Mouse (Mus musculus): ENCODE data around the gene Zmiz1. TPM values are rescaled to one million over a fixed set of nuclear protein-coding genes. Genes with fewer than 3 reads are reported as not detected.

Gene Zmiz1
- total and polyA plus RNA-seq, 3 experiments = 3.7 to 45.8 (median 11.1) TPM

- Histone ChIP-seq H3K4me3 (replicated peaks in 1 of 3; ENCODE audit: low read depth in 2 of 3, low read length in 2 of 3, poor library complexity in 1 of 3) (no peak overlapping the region), H3K4me2 (ENCODE audit: insufficient read depth, low read depth, poor library complexity, severe bottlenecking) (no peak overlapping the region), H3K79me2 (replicated peaks; ENCODE audit: control insufficient read depth, extremely low read depth, insufficient read depth, poor library complexity, severe bottlenecking) (no peaks in the 10 kb centered on the region), H3K4me1 (ENCODE audit: control insufficient read depth in 1 of 2, insufficient read depth in 2 of 2) (no peaks in the 10 kb centered on the region), H3K36me3 (replicated peaks in 1 of 2; ENCODE audit: control insufficient read depth in 1 of 2, insufficient read depth in 1 of 2, low read length in 1 of 2) (no peaks in the 10 kb centered on the region), H3K9ac (ENCODE audit: insufficient read depth, low read depth) (no peak overlapping the region), H3K9me3 (replicated peaks; ENCODE audit: low read length) (no peaks in the 10 kb centered on the region), H3K27ac (ENCODE audit: insufficient read depth, low read depth) (no peak overlapping the region), H3K27me3 (replicated peaks) (no peaks in the 10 kb centered on the region)
- dilution Hi-C loops (cut with MboI; ENCODE audit: extremely low pct_ligation_motif_present, extremely low pct_unique_long_range_greater_than_20kb, low sequenced_read_pairs) (no loop called here), in situ Hi-C loops (cut with MboI; ENCODE audit: low pct_ligation_motif_present, low pct_unique_long_range_greater_than_20kb, low sequenced_read_pairs) (no loop called here)
- no peak for TF ChIP-seq ETS1 (conservative IDR thresholded peaks at IDR 0.05; ENCODE audit: low read depth, low read length)
- TF ChIP-seq ZKSCAN1 (IDR thresholded peaks at IDR 0.05; ENCODE audit: borderline replicate concordance, low read depth, low read length) = no peak
- no peak for TF ChIP-seq EP300 (IDR thresholded peaks at IDR 0.05; ENCODE audit: low read length)
- no peak for TF ChIP-seq SIN3A (IDR thresholded peaks at IDR 0.05; ENCODE audit: low read length)
- TF ChIP-seq MYC (IDR thresholded peaks at IDR 0.05; ENCODE audit: low read depth, low read length) = no peak
- TF ChIP-seq USF1 (IDR thresholded peaks at IDR 0.05; ENCODE audit: low read depth, low read length) = no peak
- no peak for TF ChIP-seq USF2 (conservative IDR thresholded peaks at IDR 0.05; ENCODE audit: low read depth, low read length)
- TF ChIP-seq MAX (IDR thresholded peaks at IDR 0.05; ENCODE audit: low read length) = no peak
- TF ChIP-seq UBTF (IDR thresholded peaks at IDR 0.05; ENCODE audit: low read depth, low read length) = no peak
- no peak for TF ChIP-seq MAZ (IDR thresholded peaks at IDR 0.05; ENCODE audit: low read depth, low read length)
- no peak for TF ChIP-seq HCFC1 (IDR thresholded peaks at IDR 0.05; ENCODE audit: low read depth, low read length)
- TF ChIP-seq CHD2 (IDR thresholded peaks at IDR 0.05; ENCODE audit: low read length) = no peak
- no peak for TF ChIP-seq E2F4 (IDR thresholded peaks at IDR 0.05; ENCODE audit: insufficient replicate concordance, low read depth, low read length)
- DNase-seq (ENCODE audit: extremely low read depth) = no peak
Measured at GRCm38 (mm10) chr14:25421596-25422001, 37.4 kb upstream of the Zmiz1 start.

GRCm38 (mm10) chr14:25422946-25423345, 36.0 kb upstream of the Zmiz1 start:
- no peak overlapping the region for H3K4me2 ChIP-seq (ENCODE audit: insufficient read depth, low read depth, poor library complexity, severe bottlenecking)
- no peaks in the 10 kb centered on the region for H3K79me2 ChIP-seq (replicated peaks; ENCODE audit: control insufficient read depth, extremely low read depth, insufficient read depth, poor library complexity, severe bottlenecking)
- H3K27ac ChIP-seq (ENCODE audit: insufficient read depth, low read depth) = no peak overlapping the region
- no peaks in the 10 kb centered on the region for H3K9me3 ChIP-seq (replicated peaks; ENCODE audit: low read length)
- dilution Hi-C loops (cut with MboI; ENCODE audit: extremely low pct_ligation_motif_present, extremely low pct_unique_long_range_greater_than_20kb, low sequenced_read_pairs) (no loop called here), in situ Hi-C loops (cut with MboI; ENCODE audit: low pct_ligation_motif_present, low pct_unique_long_range_greater_than_20kb, low sequenced_read_pairs) (no loop called here)
- H3K9ac ChIP-seq (ENCODE audit: insufficient read depth, low read depth) = no peak overlapping the region
- no peaks in the 10 kb centered on the region for H3K36me3 ChIP-seq (replicated peaks in 1 of 2; ENCODE audit: control insufficient read depth in 1 of 2, insufficient read depth in 1 of 2, low read length in 1 of 2)
- no peak overlapping the region for H3K4me3 ChIP-seq (replicated peaks in 1 of 3; ENCODE audit: low read depth in 2 of 3, low read length in 2 of 3, poor library complexity in 1 of 3)
- no peaks in the 10 kb centered on the region for H3K4me1 ChIP-seq (ENCODE audit: control insufficient read depth in 1 of 2, insufficient read depth in 2 of 2)
- TF ChIP-seq JUND (conservative IDR thresholded peaks at IDR 0.05; ENCODE audit: low read depth, low read length) = no peak
- no peak for TF ChIP-seq KAT2A (IDR thresholded peaks at IDR 0.05; ENCODE audit: insufficient replicate concordance, low read length)
- TF ChIP-seq ZMIZ1 (IDR thresholded peaks at IDR 0.05; ENCODE audit: low read depth, low read length) = no peak
- TF ChIP-seq POLR2A (IDR thresholded peaks at IDR 0.05; ENCODE audit: low read depth, low read length) = no peak
- TF ChIP-seq POLR2AphosphoS2 (IDR thresholded peaks at IDR 0.05; ENCODE audit: low read depth, low read length) = no peak
- no peak for TF ChIP-seq SMC3 (IDR thresholded peaks at IDR 0.05; ENCODE audit: low read depth, low read length)
- no peak for TF ChIP-seq SIN3A (IDR thresholded peaks at IDR 0.05; ENCODE audit: low read length)
- no peak for TF ChIP-seq RCOR1 (conservative IDR thresholded peaks at IDR 0.05; ENCODE audit: low read depth, low read length)
- no peak for TF ChIP-seq MYC (IDR thresholded peaks at IDR 0.05; ENCODE audit: low read depth, low read length)
- no peak for TF ChIP-seq ZC3H11A (IDR thresholded peaks at IDR 0.05; ENCODE audit: low read depth, low read length)
- TF ChIP-seq MAFK (IDR thresholded peaks at IDR 0.05; ENCODE audit: insufficient replicate concordance, low read length) = no peak
- TF ChIP-seq JUN (IDR thresholded peaks at IDR 0.05; ENCODE audit: insufficient read depth, low read depth, low read length) = no peak
- no peak for TF ChIP-seq NRF1 (IDR thresholded peaks at IDR 0.05; ENCODE audit: low read depth, low read length)
- TF ChIP-seq EP300 (IDR thresholded peaks at IDR 0.05; ENCODE audit: low read length) = no peak
- no peak for TF ChIP-seq CTCF (conservative IDR thresholded peaks at IDR 0.05 in 1 of 2, IDR thresholded peaks at IDR 0.05 in 1 of 2; ENCODE audit: low read depth in 2 of 2, low read length in 2 of 2)
- TF ChIP-seq IRF4 (IDR thresholded peaks at IDR 0.05; ENCODE audit: low read depth, low read length) = no peak
- no peak for TF ChIP-seq GABPA (IDR thresholded peaks at IDR 0.05; ENCODE audit: insufficient replicate concordance, low read depth, low read length)
- no peaks in the 10 kb centered on the region for H3K27me3 ChIP-seq (replicated peaks)
- no peak for DNase-seq (ENCODE audit: extremely low read depth)

Data from CH12.LX (cell line).